Mouse (Mus musculus): Measurements from ENCODE around the gene Susd6.

DNA sequence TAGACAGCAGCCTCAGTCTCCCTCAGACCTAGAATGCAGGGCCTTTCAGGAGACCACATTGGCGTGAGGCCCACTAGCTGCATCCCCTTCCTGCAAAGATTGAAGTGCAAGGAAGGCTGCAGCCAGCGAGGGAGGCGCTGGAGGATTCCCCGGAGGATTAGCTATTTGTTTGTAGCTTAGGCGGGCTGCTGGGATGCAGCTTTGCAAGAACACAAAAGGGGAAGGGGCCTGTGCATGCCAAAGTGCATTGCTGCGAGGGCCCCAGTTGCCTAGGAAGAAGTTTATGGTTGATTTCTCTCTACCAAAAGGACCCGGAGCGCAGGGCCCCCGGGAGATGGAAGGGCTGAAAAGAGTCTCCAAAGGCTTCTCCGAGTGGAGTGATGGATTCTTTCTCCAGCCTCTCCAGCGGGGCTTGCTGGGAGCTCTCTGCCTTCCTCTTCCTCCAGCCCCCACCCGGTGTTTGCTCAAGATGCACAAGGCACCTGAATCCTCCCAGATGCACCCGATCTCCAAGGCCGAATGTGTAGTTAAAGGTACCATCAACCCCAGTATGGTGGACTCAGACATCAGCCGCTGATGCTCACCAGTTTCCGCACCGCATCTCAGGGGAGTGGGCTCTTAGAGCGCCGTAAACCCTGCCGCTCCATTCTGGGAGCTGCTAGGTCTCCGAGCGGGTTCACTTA, 30.5 kb upstream of the Susd6 start:
- TF ChIP-seq ZNF384 (IDR thresholded peaks at IDR 0.05; ENCODE audit: low read depth, low read length) (no peak), CHD2 (IDR thresholded peaks at IDR 0.05; ENCODE audit: low read depth, low read length) (no peak), MAFK (IDR thresholded peaks at IDR 0.05; ENCODE audit: insufficient read depth, low read depth, low read length) (no peak), ZC3H11A (IDR thresholded peaks at IDR 0.05; ENCODE audit: borderline replicate concordance, low read depth, low read length) (no peak), HCFC1 (IDR thresholded peaks at IDR 0.05; ENCODE audit: borderline replicate concordance, insufficient read depth, low read length) (no peak)
